Mouse (Mus musculus) large intestine, adult 2 months (tissue): Measurements from ENCODE around the gene Rsbn1l. TPM values are rescaled to one million over a fixed set of nuclear protein-coding genes. Genes with fewer than 3 reads are reported as not detected.

Experiments used
- DNase-seq: peaks from one replicate; pipeline ENCODE4 v3.0.0-alpha.2; 2012; ENCODE audit warnings: low read depth, low spot score
- WGBS: fragments of 180-500 bp; shearing (Covaris S2); methylation state at CpG from one replicate; pipeline ENCODE4 v1.1.7; 2018; 5-methylcytosine and 5-hydroxymethylcytosine counted together
- polyA plus RNA-seq: library from polyadenylated mRNA; depleted of rRNA; stranded (reverse); fragments of >200 nt; gene quantifications from 2 replicates; pipeline ENCODE4 v1.2.3, GENCODE M21; 2012; rRNA removed

Gene Rsbn1l
- polyA plus RNA-seq, 1 experiment: 3.0 TPM

DNA sequence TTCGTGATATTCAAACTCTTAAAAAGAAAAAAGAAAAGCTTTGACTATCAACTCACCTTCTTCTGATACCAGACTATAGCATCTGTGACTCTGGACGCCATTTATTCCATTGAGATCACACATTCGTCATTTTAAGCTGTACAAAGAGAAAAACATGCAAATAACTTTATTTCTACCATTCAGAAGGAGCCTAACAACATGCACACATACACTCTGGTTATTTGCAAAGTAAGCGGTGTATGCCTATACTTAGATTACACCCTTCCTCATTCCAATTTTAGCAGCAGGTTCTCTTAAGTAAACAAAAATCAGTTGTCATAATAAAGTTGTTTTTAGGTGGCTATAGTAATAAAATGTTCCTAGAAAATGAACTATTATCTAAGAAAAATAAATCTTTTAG is 101.1 kb downstream of the Rsbn1l start:
- DNase-seq: no peak
- WGBS: 70% methylated on average over 4 of the region's 4 CpGs

DNA sequence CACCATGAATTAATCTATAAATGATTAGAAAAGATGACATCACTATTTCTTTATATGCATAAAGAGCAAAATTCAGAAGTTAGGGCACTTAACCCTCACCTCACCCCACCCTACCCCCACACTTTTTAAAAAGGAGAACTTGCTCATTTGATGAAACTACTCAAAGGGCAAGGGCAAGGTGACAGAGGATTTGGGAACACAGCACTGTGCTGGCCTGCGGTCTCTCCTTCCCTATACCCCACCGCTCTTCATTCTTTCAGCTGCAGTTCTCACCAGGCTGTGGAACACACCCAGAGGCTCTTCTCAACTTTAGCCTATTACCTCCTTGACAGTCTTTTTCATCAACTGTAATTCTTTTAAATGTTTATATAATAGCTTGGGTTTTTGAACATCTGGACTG is 109.2 kb downstream of the Rsbn1l start:
- 86% methylated on average over 2 of the region's 2 CpGs for WGBS
- DNase-seq: no peak

DNA sequence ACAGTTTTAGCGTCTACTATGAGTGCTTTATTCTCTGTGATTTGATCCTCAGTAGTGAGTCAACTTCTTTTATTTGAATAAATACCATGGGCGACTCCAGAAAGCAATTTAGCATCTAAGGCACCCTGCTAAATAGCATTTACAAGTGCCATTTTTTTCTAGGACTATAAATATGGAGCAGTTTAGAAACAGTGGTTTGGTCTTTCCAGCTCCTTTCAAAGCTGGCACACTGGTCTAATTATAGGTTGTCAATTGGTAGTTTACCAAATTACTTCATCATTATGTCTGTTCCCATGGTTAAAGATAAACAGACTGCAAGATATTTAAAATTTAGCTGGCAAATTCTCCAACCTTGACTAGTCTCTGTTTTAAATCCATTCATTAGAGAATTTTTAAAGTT is 112.4 kb downstream of the Rsbn1l start:
- WGBS: 44% methylated on average over 2 of the region's 2 CpGs
- DNase-seq: no peak

DNA sequence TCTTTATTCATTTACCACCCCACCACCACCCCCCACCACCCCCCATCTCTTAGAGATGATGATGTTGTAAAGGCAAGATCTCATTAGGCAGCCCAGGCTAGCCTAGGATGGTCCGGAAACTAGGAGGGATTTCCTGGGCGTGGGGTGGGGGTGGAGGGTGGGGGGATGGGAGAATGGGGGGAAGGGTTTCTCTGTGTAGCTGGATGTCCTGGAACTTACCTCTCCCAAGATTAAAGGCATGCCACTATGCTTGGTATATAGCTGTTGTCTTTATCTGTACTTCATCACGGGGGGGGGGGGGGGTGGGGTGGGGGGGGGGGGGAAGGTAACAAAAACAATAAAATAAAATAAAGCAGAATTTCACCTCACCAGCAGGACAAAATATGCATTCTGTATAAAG is 112.8 kb downstream of the Rsbn1l start:
- 59% methylated on average over 3 of the region's 3 CpGs for WGBS
- DNase-seq: no peak

Other genes starting within 250 kb of the Rsbn1l start
- gene Phtf2, start 74.3 kb downstream of the Rsbn1l start, polyA plus RNA-seq: 1.1 and 1.3 TPM in 2 replicates
- 7.2 and 8.2 TPM in 2 replicates for gene Tmem60, start 74.2 kb downstream of the Rsbn1l start, polyA plus RNA-seq
- 17.0 and 33.3 TPM in 2 replicates for gene Ptpn12, start 99.5 kb upstream of the Rsbn1l start, polyA plus RNA-seq
- gene Gsap, start 229.9 kb upstream of the Rsbn1l start, polyA plus RNA-seq: 1.4 and 2.0 TPM in 2 replicates